Mouse (Mus musculus) heart, adult 2 months (tissue): Measurements from ENCODE around the gene Tex33.

ENCODE experiments used
- CTCF ChIP-seq: fragments of 200-600 bp; IDR thresholded peaks from 2 replicates; pipeline ENCODE4 v1.8.1; 2022; ENCODE audit warnings: antibody characterized with exemption, mild to moderate bottlenecking, moderate library complexity
- EP300 ChIP-seq: fragments of 200-500 bp; IDR thresholded peaks from 2 replicates; pipeline ENCODE4 v1.6.1; 2011; ENCODE audit warnings: low read depth, low read length, control low read depth; ENCODE audit not compliant: insufficient read depth
- POLR2A ChIP-seq: fragments of 200-500 bp; IDR thresholded peaks from 2 replicates; pipeline ENCODE4 v1.6.1; 2011; ENCODE audit warnings: mild to moderate bottlenecking, low read depth, low read length, control low read depth; ENCODE audit not compliant: insufficient read depth

GRCm38 (mm10) chr15:78425230-78425629, 29.5 kb upstream of the Tex33 start:
- TF ChIP-seq CTCF (no peak), POLR2A (no peak), EP300 (no peak)
